Mouse (Mus musculus): ENCODE results near the gene Exog. TPM values are rescaled to one million over a fixed set of nuclear protein-coding genes. Genes with fewer than 3 reads are reported as not detected.

Gene Exog
- 1 to 10 TPM; 2.4 to 2.5 TPM for total RNA-seq (2021)

DNA sequence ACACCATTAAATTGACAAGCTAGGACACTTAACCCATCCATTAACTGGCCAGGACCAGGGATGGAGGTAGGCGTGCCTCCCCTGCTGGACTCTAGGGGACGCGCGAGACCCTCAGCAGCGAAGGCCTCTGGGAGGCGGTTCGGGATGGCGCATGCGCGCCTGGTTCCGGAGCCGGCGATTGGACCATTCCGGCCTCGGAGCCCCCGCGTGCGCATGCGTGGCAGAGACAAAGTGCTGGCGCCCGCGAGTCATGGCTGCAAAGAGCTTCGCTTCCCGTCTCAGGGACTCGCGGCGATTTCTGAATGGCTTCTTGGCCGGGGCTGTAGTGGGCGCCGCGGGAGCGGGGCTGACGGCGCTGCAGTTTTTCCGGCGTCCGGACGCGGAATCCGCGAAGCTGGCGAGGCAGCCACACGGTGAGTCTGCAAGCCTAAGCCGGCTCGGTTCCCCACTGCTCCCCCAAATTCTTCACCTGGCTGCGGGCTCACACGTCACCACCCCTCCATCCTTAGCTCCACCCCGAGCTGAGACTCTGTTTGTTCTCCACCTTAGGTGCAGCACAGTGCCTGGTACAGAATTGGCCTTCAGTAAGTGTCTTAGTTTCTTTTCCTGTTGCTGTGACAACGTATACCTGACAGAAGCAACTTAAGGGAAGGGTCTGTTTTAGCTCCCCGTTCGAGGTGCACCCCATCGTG lies at the start of gene Exog:
Gene Exog (plus strand): TSS at position 206 of the 692 bp plus-strand sequence.
- peak; percentile 98 for DNase-seq
- intact Hi-C loops (cut with DNase I), result no loop called here

- DNase-seq, result no peak
- intact Hi-C loops (cut with DNase I), result no loop called here
These were observed 43.4 kb upstream of the Exog start for GRCm38 (mm10) chr9:119401351-119401750.

GRCm38 (mm10) chr9:119401801-119402214 lies 42.9 kb upstream of the Exog start, which contains the start of gene Acvr2b:
Acvr2b (plus strand) TSS chr9:119402118.
- intact Hi-C loops (cut with DNase I), result loop anchor here (2.0 kb wide), 2 partner anchors 29 to 45 kb away; partner anchors contain the start of gene Xylb
- DNase-seq, result peak; percentile 92 to 93

DNA sequence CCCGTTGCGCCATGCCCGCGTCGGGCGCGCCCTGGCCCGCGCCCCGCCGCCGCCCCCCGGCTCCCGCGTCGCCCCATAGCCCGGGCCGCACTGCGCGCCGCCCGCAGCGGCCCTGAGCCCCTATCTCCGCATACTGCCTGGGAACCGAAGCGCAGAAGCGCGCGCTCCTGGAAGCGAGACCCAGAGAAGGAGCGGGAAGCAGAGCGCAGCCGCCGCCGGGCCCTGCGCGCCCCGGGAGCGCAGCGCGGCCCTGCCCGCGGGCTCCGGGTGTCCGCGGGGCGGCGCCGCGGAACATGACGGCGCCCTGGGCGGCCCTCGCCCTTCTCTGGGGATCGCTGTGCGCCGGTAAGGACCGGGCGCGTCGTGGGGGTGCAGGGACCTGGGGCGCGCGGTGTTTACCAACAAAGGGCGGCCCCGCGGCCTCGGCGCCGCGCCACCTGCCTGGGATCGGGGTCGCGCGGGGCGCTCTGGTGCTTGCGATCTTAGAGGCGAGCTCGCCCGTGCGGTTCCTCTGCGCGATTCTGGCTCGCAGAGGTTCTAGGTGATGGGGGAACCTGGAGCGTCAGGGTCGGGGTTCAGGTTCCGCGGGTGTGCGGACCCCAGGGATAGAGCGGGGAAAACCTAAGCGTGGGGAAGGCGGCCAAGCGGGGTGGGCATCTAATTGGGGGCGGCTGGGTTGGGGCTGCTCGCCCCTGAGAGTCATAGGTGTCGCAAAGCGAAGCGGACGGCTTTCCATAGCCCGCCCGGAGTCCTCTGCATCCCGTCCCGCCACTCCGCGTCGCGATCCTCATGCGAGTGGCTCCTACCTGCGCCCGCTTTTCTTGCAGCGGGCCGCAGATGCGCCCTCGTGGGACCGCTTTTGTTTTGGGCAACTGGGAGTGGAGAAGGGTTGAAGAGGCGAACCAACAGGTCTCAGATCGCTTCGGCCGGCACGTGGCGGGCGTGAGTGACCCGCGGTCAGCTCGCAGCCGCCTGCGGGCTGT lies 42.2 kb upstream of the Exog start:
- intact Hi-C loops (cut with DNase I), result loop anchor here (2.0 kb wide), 2 partner anchors 28 to 46 kb away; partner anchors contain the start of gene Xylb
- DNase-seq, result peak; percentile 58 to 80

- DNase-seq, result peak; percentile 34 to 45
- intact Hi-C loops (cut with DNase I), result loop anchor here (2.0 kb wide), 2 partner anchors 28 to 46 kb away; partner anchors contain the start of gene Xylb
These were observed 41.5 kb upstream of the Exog start for GRCm38 (mm10) chr9:119403236-119403641.

DNA sequence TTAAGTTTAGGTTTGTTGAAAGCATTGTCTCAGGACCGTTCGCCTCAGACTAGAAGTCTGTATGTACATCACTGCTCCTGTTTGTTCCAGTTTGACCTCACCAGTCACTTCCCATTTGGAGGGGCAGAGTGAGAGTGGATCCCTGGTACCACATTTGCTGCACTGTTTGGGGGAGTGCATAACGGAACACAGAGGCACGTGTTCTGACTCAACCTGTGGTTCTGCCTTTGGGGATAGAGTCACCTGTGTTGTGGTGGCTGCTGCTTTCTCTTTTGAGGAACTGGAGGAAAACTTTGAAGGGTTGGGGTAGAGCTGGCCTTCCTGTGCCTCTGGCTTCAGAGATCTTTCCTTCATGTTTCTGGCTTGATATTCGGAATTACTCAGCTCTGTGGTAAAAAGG lies 40.7 kb upstream of the Exog start:
- no peak for DNase-seq
- intact Hi-C loops (cut with DNase I), result no loop called here

DNA sequence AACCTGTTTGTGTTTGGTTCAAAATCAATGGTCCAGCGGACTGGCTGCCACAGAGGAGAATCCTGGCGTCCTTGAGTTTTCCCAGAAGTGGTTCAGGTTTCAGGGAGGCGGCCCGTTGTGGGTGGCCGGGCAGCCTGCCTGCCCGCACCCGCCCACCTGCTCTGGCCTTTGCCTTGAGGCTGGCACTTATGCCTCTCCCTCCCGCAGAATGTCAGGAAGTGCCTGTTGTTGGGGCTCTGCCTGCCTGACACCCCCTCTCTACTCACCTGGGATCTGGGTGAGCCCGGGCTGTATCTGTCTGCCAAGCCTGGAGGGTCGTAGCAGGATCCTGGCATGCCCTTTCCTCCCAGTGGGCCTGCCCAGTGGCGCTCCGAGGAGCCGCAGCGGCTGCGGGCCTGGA lies 36.9 kb upstream of the Exog start:
- no peak for DNase-seq
- intact Hi-C loops (cut with DNase I), result loop anchor here (2.0 kb wide), 1 partner anchor 17 kb away; no protein-coding TSS in a partner anchor

DNA sequence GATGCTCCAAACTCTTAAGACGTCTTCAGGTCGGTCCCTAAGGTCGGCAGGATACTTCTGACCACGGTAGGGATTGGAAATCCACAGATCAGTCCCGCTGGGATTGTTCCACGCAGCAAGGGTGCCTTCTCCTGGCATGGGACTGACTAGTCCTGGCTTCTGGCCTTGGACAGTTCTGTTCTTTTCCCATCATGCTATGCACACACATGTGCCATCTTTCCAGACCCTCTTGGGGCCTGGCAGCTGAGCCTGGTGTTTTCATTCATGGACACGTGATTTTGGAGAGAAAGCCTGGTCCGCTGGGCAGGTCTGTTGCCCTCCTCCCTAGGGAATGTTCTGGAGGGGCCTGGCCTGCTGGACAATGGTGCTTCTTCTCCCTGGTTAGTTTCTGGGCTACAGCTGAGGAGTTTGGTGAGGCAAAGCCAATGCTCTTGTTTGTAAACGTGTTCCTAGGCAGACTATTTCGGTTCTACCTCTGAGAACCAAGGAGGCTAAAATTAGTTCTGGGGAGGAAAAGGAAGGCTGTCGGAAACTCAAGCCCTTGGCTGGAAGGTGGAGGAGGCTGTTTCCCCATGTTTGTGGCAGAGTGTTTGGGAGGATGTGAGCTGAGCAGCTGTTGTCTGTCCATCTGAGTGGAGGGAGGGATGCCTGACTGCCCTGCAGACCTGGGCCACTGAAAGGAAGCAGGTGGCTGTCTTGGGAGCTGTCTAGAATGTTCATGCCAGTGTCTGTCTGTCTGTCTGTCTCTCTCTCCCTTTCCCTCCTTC lies 35.7 kb upstream of the Exog start:
- intact Hi-C loops (cut with DNase I), result no loop called here

GRCm38 (mm10) chr9:119409864-119410263 lies 34.9 kb upstream of the Exog start:
- DNase-seq, result no peak
- intact Hi-C loops (cut with DNase I), result no loop called here

More for the DNA sequence above, 35.7 kb upstream of the Exog start:
- peak in 1 of 2 experiments; percentile 28 for DNase-seq

DNA sequence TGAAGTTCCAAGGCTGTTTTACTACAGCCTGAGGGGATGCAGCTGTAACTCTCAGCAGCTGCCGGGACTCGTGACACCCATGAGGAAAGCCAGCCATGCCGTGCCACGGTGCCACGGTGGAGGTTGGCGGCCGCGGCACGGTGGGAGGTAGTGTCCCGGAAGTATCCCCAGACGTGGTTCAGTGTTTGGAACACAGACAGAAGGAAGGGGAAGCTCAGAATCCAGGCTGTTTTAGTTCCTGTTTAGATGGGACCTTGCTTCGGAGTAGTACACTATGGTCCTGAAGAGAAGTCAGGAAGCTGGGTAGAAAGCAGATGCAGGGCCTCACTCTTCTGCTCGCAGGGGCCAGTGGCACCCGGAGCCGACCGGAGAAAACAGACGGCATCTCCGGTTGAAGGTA lies 26.7 kb upstream of the Exog start:
- no peak for DNase-seq
- intact Hi-C loops (cut with DNase I), result no loop called here

- intact Hi-C loops (cut with DNase I), result no loop called here
- DNase-seq, result no peak
These were observed 24.8 kb upstream of the Exog start for GRCm38 (mm10) chr9:119419852-119420438.

- intact Hi-C loops (cut with DNase I), result loop anchor here (2.0 kb wide), 1 partner anchor 19 kb away; no protein-coding TSS in a partner anchor
- DNase-seq, result peak; percentile 28 to 48
These were observed 19.3 kb upstream of the Exog start for GRCm38 (mm10) chr9:119425217-119425975.

DNA sequence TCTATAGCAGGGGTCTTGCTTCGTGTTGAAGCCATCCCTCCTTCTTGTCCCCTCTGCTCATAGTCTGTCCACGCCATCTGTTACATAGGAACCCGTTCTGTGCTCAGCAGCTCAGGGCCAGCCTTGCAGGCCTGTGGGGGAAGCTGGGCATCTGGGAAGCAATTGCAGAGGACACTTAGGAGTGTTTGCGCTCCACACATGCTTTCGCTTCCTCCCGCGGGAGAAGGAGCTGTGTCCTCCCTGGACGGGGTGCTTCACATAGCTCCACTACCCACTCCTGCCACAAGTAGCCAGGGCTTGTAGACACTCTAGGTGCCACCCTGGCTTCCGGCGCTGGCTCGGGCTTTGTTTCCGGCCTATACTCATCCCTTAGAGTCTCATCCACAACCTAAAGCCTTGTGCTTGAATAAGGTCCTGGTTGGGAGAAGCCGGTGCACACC lies 18.7 kb upstream of the Exog start:
- DNase-seq, result no peak
- intact Hi-C loops (cut with DNase I), result loop anchor here (2.0 kb wide), 1 partner anchor 19 kb away; no protein-coding TSS in a partner anchor

DNA sequence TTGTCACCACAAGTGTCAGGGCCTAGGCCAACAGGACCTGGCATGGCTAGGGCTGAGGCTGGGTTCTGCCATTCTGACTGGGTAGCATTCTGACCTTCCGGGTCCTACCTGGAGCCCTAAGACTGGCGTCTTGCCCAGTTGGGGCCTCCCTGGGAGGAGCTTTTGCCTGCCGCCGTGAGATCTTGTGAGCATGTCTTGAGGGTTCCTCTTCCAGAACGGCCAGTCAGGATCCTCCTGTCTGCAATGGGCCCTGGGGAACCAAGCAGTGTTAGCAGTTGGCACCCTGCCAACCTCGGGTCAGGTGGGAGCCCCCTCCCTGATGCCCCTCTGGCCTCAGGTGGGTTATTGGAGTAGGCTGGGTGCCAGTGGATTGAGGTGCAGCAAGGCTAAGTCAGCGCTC lies 18.3 kb upstream of the Exog start:
- no peak for DNase-seq
- intact Hi-C loops (cut with DNase I), result no loop called here

GRCm38 (mm10) chr9:119430311-119430710 lies 14.4 kb upstream of the Exog start:
- DNase-seq, result peak; percentile 77 to 83
- intact Hi-C loops (cut with DNase I), result loop anchor here (1.0 to 5.0 kb wide), 3 partner anchors 28 to 273 kb away; partner anchors contain the start of genes Acaa1b, Acvr2b, Gm47289 and Xylb

DNA sequence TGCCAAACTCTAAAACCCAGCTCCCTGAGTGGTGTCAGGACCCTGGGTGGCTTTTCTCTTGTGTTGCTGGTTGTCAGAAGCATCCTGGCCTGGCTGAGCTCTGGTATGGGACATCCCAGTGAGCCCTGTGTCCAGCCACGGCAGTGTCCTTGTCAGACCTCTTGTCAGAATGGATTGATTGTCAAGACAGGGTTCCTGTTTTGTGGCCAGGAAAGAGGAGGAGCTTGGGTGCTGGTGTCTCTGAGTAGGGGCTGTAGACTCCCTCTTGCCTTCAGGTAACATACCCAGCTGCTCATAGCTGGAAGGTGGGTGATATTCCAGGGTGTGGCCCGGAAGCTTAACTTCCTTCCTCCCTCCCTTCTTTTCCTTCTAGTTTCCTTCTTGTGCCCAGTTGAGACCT lies 8.9 kb upstream of the Exog start:
- intact Hi-C loops (cut with DNase I), result no loop called here
- no peak for DNase-seq

DNA sequence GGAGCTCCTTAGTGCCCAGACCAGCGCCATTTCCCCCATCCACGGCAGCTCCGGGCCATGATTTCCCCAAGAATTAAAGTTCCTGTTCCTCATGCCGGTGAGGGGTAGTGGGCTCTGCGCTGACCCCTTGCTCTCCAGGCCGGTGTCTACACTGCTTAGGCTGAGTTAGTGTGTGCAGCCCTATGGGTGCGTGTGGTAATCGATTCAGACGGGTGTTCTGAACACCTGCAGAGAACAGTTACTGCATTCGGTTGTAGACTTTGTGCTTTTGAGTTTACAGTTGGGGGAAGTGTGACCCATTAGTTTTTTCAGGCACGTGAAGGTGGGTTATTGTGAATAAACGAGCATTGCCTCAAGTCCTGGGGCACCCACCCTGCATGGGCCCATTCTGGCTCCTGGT lies 6.7 kb upstream of the Exog start:
- no peak for DNase-seq
- intact Hi-C loops (cut with DNase I), result no loop called here

DNA sequence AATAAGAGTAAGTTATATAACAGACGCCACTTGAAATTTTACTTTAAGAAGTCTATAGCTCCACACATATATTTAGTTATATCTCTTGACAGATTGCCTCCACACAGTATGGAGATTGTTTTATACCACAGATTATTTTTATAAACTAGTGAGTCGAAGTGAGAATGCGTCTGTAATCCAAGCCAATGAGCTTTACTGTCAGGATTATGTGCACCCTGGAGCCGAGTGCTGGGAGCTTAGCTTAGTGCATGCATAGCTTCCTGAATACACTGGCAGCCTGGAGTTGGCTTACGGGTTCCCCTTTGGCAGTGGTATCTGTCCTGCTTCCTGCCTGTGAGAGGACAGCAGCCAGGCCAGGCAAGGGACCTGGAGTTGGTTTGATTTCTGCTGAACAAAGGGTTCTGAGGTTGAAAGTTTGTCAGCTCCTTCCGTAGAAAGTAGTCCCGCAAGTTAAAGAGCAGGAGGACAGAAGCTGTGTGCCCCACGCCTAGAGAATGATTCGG lies 6.2 kb upstream of the Exog start:
- intact Hi-C loops (cut with DNase I), result no loop called here
- no peak for DNase-seq

DNA sequence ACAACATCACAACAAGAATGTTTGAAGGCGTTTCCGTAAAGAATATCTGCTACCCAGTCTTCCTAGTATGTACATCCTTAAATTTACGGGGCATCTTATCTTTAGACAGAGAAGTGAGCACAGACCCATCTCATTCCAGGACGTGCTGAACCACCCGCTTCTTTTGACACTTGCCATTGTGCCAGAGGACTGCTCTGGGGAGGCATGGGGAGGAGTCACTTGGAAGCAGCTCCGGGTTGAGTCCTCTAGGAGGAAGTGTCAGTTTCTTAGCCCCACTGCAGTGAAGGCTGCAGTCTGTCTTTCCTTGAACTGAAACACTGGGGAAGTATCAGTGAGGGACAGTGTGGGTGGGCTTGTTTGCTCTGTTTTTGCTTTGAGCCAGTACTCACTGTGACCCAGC lies 994 bp downstream of the Exog start:
- intact Hi-C loops (cut with DNase I), result no loop called here
- no peak for DNase-seq
